Mouse (Mus musculus): ENCODE results near the gene Mast4. TPM values are rescaled to one million over a fixed set of nuclear protein-coding genes. Genes with fewer than 3 reads are reported as not detected.

The Mast4 gene
- polyA plus RNA-seq, 1 experiment from 2014 or later = 21.5 TPM

- no peak overlapping the region for H3K4me3 ChIP-seq
- DNase-seq (ENCODE audit: low spot score) = no peak
- WGBS = 89% methylated on average over 5 of the region's 5 CpGs
- H3K9me3 ChIP-seq (replicated peaks) = no peaks in the 10 kb centered on the region
- 0 out of 2 replicates have a peak, but pooled peaks cover 3% of the 10 kb centered on the region for H3K27me3 ChIP-seq (ENCODE audit: low read depth, poor library complexity, severe bottlenecking)
- H3K4me1 ChIP-seq = peaks cover 13% of the 10 kb centered on the region
- no peak overlapping the region for H3K27ac ChIP-seq
- H3K36me3 ChIP-seq = no peaks in the 10 kb centered on the region
These were observed 634.1 kb downstream of the Mast4 start for GRCm38 (mm10) chr13:102700176-102700575.

- Histone ChIP-seq H3K4me3 (no peak overlapping the region), H3K27me3 (ENCODE audit: low read depth, poor library complexity, severe bottlenecking) (0 out of 2 replicates have a peak, but pooled peaks cover 3% of the 10 kb centered on the region), H3K4me1 (peaks cover 13% of the 10 kb centered on the region), H3K27ac (peak overlapping the region; percentile 53; the same call in 1 of the 2 replicates), H3K36me3 (no peaks in the 10 kb centered on the region), H3K9me3 (replicated peaks) (no peaks in the 10 kb centered on the region)
- no peak for DNase-seq (ENCODE audit: low spot score)
- 48% methylated on average over 14 of the region's 14 CpGs for WGBS
These were observed 635.5 kb downstream of the Mast4 start for GRCm38 (mm10) chr13:102698751-102699323.

DNA sequence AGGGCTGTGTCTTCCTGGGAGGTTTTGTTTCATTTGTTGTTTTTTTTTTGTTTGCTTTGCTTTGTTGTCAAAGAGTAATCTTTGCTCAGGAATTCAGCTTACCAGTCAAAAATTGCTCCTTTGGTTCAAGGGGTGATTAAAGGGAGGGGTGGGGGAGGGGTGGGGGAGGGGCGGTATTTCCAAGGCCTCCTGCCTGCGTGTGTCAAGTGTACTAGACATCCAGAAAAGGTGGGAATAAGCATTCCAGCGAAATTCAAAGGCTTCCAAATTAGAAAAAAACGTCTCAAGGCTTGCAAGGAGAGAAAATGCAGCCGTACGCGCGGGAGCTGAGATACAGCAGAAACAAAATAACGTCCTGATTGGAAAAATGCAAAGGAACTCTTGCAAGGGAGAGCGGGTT is 636.0 kb downstream of the Mast4 start:
- Histone ChIP-seq H3K4me1 (peaks cover 13% of the 10 kb centered on the region), H3K27me3 (ENCODE audit: low read depth, poor library complexity, severe bottlenecking) (0 out of 2 replicates have a peak, but pooled peaks cover 3% of the 10 kb centered on the region), H3K4me3 (no peak overlapping the region), H3K9me3 (replicated peaks) (no peaks in the 10 kb centered on the region), H3K36me3 (no peaks in the 10 kb centered on the region), H3K27ac (peak overlapping the region; percentile 53; the same call in 1 of the 2 replicates)
- WGBS = 46% methylated on average over 10 of the region's 10 CpGs
- no peak for DNase-seq (ENCODE audit: low spot score)

GRCm38 (mm10) chr13:102695121-102695905 is 639.0 kb downstream of the Mast4 start:
- Histone ChIP-seq H3K4me1 (peaks cover 24% of the 10 kb centered on the region), H3K36me3 (no peaks in the 10 kb centered on the region), H3K4me3 (no peak overlapping the region), H3K9me3 (replicated peaks) (no peaks in the 10 kb centered on the region), H3K27me3 (ENCODE audit: low read depth, poor library complexity, severe bottlenecking) (0 out of 2 replicates have a peak, but pooled peaks cover 3% of the 10 kb centered on the region), H3K27ac (no peak overlapping the region)
- no peak for DNase-seq (ENCODE audit: low spot score)
- WGBS = 84% methylated on average over 7 of the region's 7 CpGs

GRCm38 (mm10) chr13:102694154-102694553 is 640.1 kb downstream of the Mast4 start:
- WGBS = 94% methylated on average over 7 of the region's 7 CpGs
- H3K4me3 ChIP-seq = no peak overlapping the region

GRCm38 (mm10) chr13:102693341-102693801 is 640.9 kb downstream of the Mast4 start, which contains the start of gene Cd180:
TSS of gene Cd180 (plus strand) at chr13:102693558.
- Histone ChIP-seq H3K36me3 (no peaks in the 10 kb centered on the region), H3K4me1 (peaks cover 12% of the 10 kb centered on the region), H3K9me3 (replicated peaks) (no peaks in the 10 kb centered on the region), H3K27me3 (ENCODE audit: low read depth, poor library complexity, severe bottlenecking) (no peaks in the 10 kb centered on the region), H3K27ac (no peak within 1 kb of the TSS), H3K4me3 (no peak within 1 kb of the TSS)
- DNase-seq (ENCODE audit: low spot score) = no peak
- WGBS = 80% methylated on average over 8 of the region's 8 CpGs

More at GRCm38 (mm10) chr13:102694154-102694553, 640.1 kb downstream of the Mast4 start:
- no peaks in the 10 kb centered on the region for H3K9me3 ChIP-seq (replicated peaks)
- peaks cover 20% of the 10 kb centered on the region for H3K4me1 ChIP-seq
- H3K27me3 ChIP-seq (ENCODE audit: low read depth, poor library complexity, severe bottlenecking) = no peaks in the 10 kb centered on the region
- H3K27ac ChIP-seq = no peak overlapping the region
- no peak for DNase-seq (ENCODE audit: low spot score)
- no peaks in the 10 kb centered on the region for H3K36me3 ChIP-seq

- Histone ChIP-seq H3K4me1 (peaks cover 11% of the 10 kb centered on the region; the same call in 1 of the 2 replicates), H3K36me3 (no peaks in the 10 kb centered on the region), H3K27ac (no peak overlapping the region), H3K27me3 (ENCODE audit: low read depth, poor library complexity, severe bottlenecking) (no peaks in the 10 kb centered on the region), H3K4me3 (no peak overlapping the region), H3K9me3 (replicated peaks) (no peaks in the 10 kb centered on the region)
- no peak for DNase-seq (ENCODE audit: low spot score)
- WGBS = 83% methylated on average over 11 of the region's 11 CpGs
These were observed 642.7 kb downstream of the Mast4 start for GRCm38 (mm10) chr13:102691408-102692150.

GRCm38 (mm10) chr13:102690184-102690583 is 644.1 kb downstream of the Mast4 start:
- Histone ChIP-seq H3K27ac (no peak overlapping the region), H3K9me3 (replicated peaks) (no peaks in the 10 kb centered on the region), H3K4me1 (peaks cover 11% of the 10 kb centered on the region; the same call in 1 of the 2 replicates), H3K27me3 (ENCODE audit: low read depth, poor library complexity, severe bottlenecking) (no peaks in the 10 kb centered on the region), H3K36me3 (no peaks in the 10 kb centered on the region), H3K4me3 (no peak overlapping the region)
- no peak for DNase-seq (ENCODE audit: low spot score)
- WGBS = 95% methylated on average over 5 of the region's 5 CpGs

DNA sequence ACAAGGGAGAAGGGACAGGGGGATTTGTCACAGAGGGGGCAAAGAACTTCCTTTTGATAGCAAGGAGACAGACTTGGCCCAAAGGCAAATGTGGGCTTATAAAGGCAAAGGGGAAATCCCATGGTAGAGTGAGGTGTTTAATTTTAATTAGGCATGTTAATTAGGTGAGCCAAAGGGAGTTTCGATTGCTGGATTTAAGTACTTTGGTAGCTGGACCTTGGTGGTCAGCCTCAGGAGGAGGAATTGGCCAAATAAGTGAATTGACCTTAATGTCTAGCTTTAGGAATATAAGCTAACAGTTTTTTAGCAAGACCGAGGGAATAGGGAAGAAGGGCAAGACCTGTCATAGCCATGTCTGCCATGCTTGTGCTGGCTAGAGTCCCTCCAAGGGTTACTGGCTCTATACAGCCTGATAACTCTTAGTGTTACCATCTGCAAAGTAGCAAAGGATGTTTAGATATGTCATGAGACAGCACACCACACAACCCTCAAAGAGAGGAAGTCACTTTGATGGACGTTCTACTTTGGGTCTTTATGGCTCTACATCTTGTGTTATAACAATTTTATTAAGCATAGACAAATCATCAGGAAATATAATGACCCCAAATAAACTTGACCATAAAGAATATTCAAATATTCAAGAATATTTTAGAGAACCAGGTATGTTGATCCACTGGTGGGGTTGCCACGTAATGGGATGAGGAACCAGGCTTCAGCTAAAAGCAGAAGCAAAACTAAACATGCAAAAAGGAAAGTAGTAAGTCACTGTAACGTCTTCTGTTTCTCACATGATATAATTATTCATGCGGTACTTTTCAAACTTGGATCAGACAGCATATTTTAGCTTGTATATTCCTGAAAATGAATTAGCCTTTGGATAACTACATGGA is 644.9 kb downstream of the Mast4 start:
- no peaks in the 10 kb centered on the region for H3K36me3 ChIP-seq
- H3K27me3 ChIP-seq (ENCODE audit: low read depth, poor library complexity, severe bottlenecking) = no peaks in the 10 kb centered on the region
- H3K9me3 ChIP-seq (replicated peaks) = no peaks in the 10 kb centered on the region
- no peak overlapping the region for H3K27ac ChIP-seq
- 93% methylated on average over 6 of the region's 6 CpGs for WGBS
- DNase-seq (ENCODE audit: low spot score) = no peak
- peaks cover 11% of the 10 kb centered on the region; the same call in 1 of the 2 replicates for H3K4me1 ChIP-seq
- no peak overlapping the region for H3K4me3 ChIP-seq

- Histone ChIP-seq H3K4me1 (peaks cover 11% of the 10 kb centered on the region; the same call in 1 of the 2 replicates), H3K36me3 (no peaks in the 10 kb centered on the region), H3K27ac (no peak overlapping the region), H3K27me3 (ENCODE audit: low read depth, poor library complexity, severe bottlenecking) (no peaks in the 10 kb centered on the region), H3K9me3 (replicated peaks) (no peaks in the 10 kb centered on the region), H3K4me3 (no peak overlapping the region)
- WGBS = 100% methylated on average over 1 of the region's 1 CpGs
- DNase-seq (ENCODE audit: low spot score) = no peak
These were observed 646.2 kb downstream of the Mast4 start for GRCm38 (mm10) chr13:102688121-102688520.

GRCm38 (mm10) chr13:102684890-102685289 is 649.4 kb downstream of the Mast4 start:
- WGBS = 77% methylated on average over 4 of the region's 4 CpGs
- Histone ChIP-seq H3K9me3 (replicated peaks) (no peaks in the 10 kb centered on the region), H3K36me3 (no peaks in the 10 kb centered on the region), H3K4me3 (no peak overlapping the region), H3K27me3 (ENCODE audit: low read depth, poor library complexity, severe bottlenecking) (no peaks in the 10 kb centered on the region), H3K4me1 (no peaks in the 10 kb centered on the region), H3K27ac (no peak overlapping the region)
- no peak for DNase-seq (ENCODE audit: low spot score)

All from limb, embryonic 10.5 days (tissue).